Mouse (Mus musculus): ENCODE data around the gene Rassf8. TPM values are rescaled to one million over a fixed set of nuclear protein-coding genes. Genes with fewer than 3 reads are reported as not detected.
A peak's percentile ranks its signal among the peaks of the same experiment; 100 is the strongest.

The Rassf8 gene
- polyA plus RNA-seq, 1 experiment from 2014 or later, result 5.3 TPM

DNA sequence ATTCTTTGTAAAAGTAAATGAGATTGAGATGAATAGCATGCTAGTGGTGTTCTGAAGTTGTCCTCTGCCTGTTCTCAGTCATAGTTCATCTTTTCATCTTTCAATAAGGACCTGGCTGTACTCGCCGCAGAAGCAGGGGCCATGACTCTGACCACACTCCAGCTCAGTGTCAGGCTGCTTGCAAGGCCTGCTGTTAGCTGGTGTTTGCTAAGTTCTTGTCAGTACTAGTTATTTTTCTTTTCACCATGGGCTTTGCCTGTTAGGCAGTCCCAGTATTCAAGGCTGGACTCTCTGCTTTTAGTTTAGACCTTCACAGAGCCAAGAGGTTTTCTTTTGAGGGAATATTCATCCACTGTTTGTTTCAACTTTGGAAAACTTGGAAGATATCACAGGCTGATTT is 40.8 kb downstream of the Rassf8 start:
- Histone ChIP-seq H3K9ac (replicated peaks) (no peak overlapping the region), H3K4me3 (replicated peaks) (no peak overlapping the region), H3K36me3 (no peaks in the 10 kb centered on the region), H3K4me2 (no peak overlapping the region), H3K27ac (replicated peaks) (no peak overlapping the region), H3K4me1 (no peaks in the 10 kb centered on the region), H3K9me3 (replicated peaks) (no peaks in the 10 kb centered on the region), H3K27me3 (replicated peaks) (no peaks in the 10 kb centered on the region)
- 95% methylated on average over 2 of the region's 2 CpGs for WGBS
- no peak for ATAC-seq (ENCODE audit: low FRiP score)

DNA sequence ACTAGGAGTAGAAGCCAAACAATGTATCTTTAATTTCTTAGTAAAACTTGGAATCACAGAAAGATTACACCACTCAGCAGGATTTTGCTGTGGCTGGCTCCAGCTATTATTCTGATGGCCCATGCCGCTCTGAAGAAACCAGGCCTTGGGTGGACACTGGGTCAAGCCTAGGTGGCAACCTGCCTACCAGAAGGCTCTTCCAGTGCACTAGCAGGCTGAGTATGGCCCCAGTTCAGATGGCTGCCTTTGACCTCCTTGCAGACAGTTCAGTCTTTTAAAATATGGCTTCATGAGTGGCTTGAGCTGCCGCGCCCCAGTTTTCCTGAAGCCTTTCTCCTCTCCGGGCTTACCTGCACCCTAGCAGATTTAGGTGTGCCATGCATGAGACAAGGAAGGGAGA is 43.2 kb downstream of the Rassf8 start:
- 98% methylated on average over 4 of the region's 4 CpGs for WGBS
- no peak overlapping the region for H3K4me3 ChIP-seq (replicated peaks)
- H3K4me1 ChIP-seq, result peaks cover 5% of the 10 kb centered on the region; the same call in 1 of the 2 replicates

DNA sequence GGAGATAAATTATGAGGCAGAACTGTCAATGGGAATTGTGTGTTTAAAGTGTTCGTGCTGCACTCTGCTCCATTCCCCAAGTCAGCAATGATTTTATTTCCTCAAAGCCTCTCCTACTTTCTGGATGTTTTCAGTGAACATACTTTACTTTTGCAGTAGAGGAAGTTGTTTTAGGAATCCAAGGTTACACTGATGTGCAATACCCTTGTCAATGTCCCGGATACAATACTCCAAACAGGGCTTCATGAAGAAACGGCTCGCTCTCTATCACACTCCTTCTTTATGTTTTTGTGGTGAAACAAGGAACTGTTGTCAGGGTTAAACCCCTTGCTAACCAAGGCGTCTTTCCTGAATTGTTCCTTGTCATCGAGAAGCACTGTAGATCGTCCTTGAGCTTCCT is 45.8 kb downstream of the Rassf8 start:
- no peak overlapping the region for H3K4me2 ChIP-seq
- no peaks in the 10 kb centered on the region for H3K9me3 ChIP-seq (replicated peaks)
- no peaks in the 10 kb centered on the region for H3K36me3 ChIP-seq
- no peaks in the 10 kb centered on the region for H3K27me3 ChIP-seq (replicated peaks)
- H3K9ac ChIP-seq (replicated peaks), result no peak overlapping the region
- no peak overlapping the region for H3K27ac ChIP-seq (replicated peaks)
- peaks cover 8% of the 10 kb centered on the region for H3K4me1 ChIP-seq
- H3K4me3 ChIP-seq (replicated peaks), result no peak overlapping the region
- ATAC-seq (ENCODE audit: low FRiP score), result no peak
- 67% methylated on average over 7 of the region's 7 CpGs for WGBS

More for the DNA sequence above, 43.2 kb downstream of the Rassf8 start:
- no peak overlapping the region for H3K4me2 ChIP-seq
- no peaks in the 10 kb centered on the region for H3K9me3 ChIP-seq (replicated peaks)
- no peaks in the 10 kb centered on the region for H3K36me3 ChIP-seq
- no peak for ATAC-seq (ENCODE audit: low FRiP score)
- H3K9ac ChIP-seq (replicated peaks), result no peak overlapping the region
- no peaks in the 10 kb centered on the region for H3K27me3 ChIP-seq (replicated peaks)
- H3K27ac ChIP-seq (replicated peaks), result no peak overlapping the region

GRCm38 (mm10) chr6:145793109-145793593 is 46.6 kb downstream of the Rassf8 start:
- no peaks in the 10 kb centered on the region for H3K27me3 ChIP-seq (replicated peaks)
- no peak overlapping the region for H3K9ac ChIP-seq (replicated peaks)
- peaks cover 8% of the 10 kb centered on the region for H3K4me1 ChIP-seq
- no peak for ATAC-seq (ENCODE audit: low FRiP score)
- 21% methylated on average over 4 of the region's 4 CpGs for WGBS
- no peak overlapping the region for H3K4me2 ChIP-seq
- H3K9me3 ChIP-seq (replicated peaks), result no peaks in the 10 kb centered on the region
- no peak overlapping the region for H3K4me3 ChIP-seq (replicated peaks)
- no peak overlapping the region for H3K27ac ChIP-seq (replicated peaks)
- no peaks in the 10 kb centered on the region for H3K36me3 ChIP-seq

DNA sequence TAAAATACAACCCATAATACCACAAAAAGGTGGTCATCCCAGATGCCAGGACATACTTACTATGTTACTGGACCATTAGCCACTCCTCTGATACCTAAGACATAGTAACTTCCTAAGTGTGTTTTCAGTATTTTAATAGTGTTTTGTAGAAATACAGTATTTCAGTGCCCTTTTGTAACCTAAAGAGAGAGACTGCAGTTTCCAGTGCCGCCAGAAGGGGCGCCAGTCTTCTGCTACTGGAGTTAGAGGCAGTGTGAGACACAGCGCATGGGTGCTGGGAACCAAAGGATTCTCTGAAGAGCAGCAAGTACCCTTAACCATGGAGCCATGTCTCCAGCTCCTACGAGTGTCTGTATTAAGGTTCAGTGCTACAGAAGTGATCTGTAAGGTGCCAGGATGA is 48.1 kb downstream of the Rassf8 start:
- H3K4me2 ChIP-seq, result no peak overlapping the region
- ATAC-seq (ENCODE audit: low FRiP score), result no peak
- WGBS, result 61% methylated on average over 4 of the region's 4 CpGs
- H3K4me1 ChIP-seq, result peaks cover 8% of the 10 kb centered on the region
- no peaks in the 10 kb centered on the region for H3K27me3 ChIP-seq (replicated peaks)
- no peaks in the 10 kb centered on the region for H3K36me3 ChIP-seq
- H3K9ac ChIP-seq (replicated peaks), result no peak overlapping the region
- no peak overlapping the region for H3K27ac ChIP-seq (replicated peaks)
- no peaks in the 10 kb centered on the region for H3K9me3 ChIP-seq (replicated peaks)
- H3K4me3 ChIP-seq (replicated peaks), result no peak overlapping the region

DNA sequence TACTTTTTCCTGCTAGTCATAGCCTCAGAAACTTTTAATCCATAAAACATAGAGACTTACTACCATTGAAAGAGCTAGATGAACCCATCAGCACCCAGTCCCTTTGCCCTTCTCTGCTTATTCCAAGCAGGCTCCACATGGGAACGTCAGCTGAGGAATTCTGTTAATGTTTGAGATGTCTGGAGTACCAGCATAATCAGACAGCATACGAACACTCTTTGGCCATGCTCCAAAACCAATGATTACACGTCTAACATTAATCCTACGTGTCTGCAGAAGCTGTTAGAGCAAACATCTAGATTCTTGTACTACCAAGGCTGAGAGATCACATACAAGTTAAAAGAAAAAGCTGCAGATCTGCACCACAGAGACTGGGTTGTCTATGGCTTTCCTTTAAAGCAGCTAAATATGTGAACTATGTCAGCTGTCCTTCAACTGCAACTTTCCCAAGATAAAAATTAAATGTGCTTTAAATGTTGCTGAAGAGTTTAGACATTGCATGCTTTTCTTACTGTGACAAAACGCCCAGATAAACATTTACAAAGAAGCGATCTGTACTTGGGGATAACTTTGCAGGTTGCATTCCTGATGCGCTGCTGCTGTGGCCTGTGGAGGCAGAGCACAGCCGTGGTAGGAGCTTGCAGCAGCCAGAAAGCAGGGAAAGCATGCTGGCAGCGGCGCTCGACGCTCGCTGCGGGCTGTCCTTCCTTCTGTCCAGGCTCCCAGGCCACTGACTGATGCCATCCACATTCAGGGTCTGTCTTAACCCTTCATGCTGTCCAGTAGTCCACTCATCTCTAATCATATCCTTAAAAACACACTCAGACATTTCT is 49.9 kb downstream of the Rassf8 start:
- Histone ChIP-seq H3K9me3 (replicated peaks) (no peaks in the 10 kb centered on the region), H3K4me1 (peaks cover 12% of the 10 kb centered on the region), H3K27me3 (replicated peaks) (no peaks in the 10 kb centered on the region), H3K9ac (replicated peaks) (no peak overlapping the region), H3K4me3 (replicated peaks) (no peak overlapping the region), H3K36me3 (no peaks in the 10 kb centered on the region), H3K27ac (replicated peaks) (peak overlapping the region; percentile 46; the same call in 1 of the 2 replicates), H3K4me2 (no peak overlapping the region)
- WGBS, result 60% methylated on average over 14 of the region's 14 CpGs
- ATAC-seq (ENCODE audit: low FRiP score), result no peak

DNA sequence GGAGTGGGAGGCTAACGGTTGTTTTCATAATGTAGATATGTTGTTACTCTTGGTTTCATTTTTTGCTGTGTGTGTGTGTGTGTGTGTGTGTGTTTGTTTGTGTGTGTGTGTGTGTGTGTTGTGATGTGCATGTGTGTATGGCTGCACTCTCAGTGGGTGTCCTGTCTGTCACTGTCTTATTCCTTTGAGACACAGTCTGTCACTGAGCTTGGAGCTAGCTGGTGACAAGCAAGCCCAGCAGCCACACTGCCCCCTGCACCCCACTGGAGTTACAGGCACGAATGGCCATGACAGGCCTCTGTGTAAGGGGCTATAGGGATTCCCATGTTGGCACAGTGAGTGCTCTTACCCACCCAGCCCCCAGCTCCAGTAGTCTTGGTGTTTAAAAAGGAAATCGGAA is 51.1 kb downstream of the Rassf8 start:
- Histone ChIP-seq H3K27me3 (replicated peaks) (no peaks in the 10 kb centered on the region), H3K9ac (replicated peaks) (no peak overlapping the region), H3K4me1 (peaks cover 10% of the 10 kb centered on the region), H3K27ac (replicated peaks) (no peak overlapping the region), H3K4me3 (replicated peaks) (no peak overlapping the region), H3K36me3 (no peaks in the 10 kb centered on the region), H3K9me3 (replicated peaks) (no peaks in the 10 kb centered on the region), H3K4me2 (no peak overlapping the region)
- ATAC-seq (ENCODE audit: low FRiP score), result no peak
- 62% methylated on average over 3 of the region's 3 CpGs for WGBS

- H3K4me2 ChIP-seq, result no peak overlapping the region
- H3K9ac ChIP-seq (replicated peaks), result no peak overlapping the region
- no peaks in the 10 kb centered on the region for H3K9me3 ChIP-seq (replicated peaks)
- H3K36me3 ChIP-seq, result no peaks in the 10 kb centered on the region
- H3K27ac ChIP-seq (replicated peaks), result no peak overlapping the region
- H3K27me3 ChIP-seq (replicated peaks), result no peaks in the 10 kb centered on the region
- no peak overlapping the region for H3K4me3 ChIP-seq (replicated peaks)
- ATAC-seq (ENCODE audit: low FRiP score), result no peak
- H3K4me1 ChIP-seq, result peaks cover 3% of the 10 kb centered on the region; the same call in 1 of the 2 replicates
- WGBS, result 87% methylated on average over 3 of the region's 3 CpGs
Measured at GRCm38 (mm10) chr6:145801796-145802488, 55.4 kb downstream of the Rassf8 start.

GRCm38 (mm10) chr6:145802881-145803280 is 56.3 kb downstream of the Rassf8 start:
- Histone ChIP-seq H3K4me2 (no peak overlapping the region), H3K27me3 (replicated peaks) (no peaks in the 10 kb centered on the region), H3K9ac (replicated peaks) (no peak overlapping the region), H3K9me3 (replicated peaks) (no peaks in the 10 kb centered on the region), H3K4me3 (replicated peaks) (no peak overlapping the region), H3K36me3 (no peaks in the 10 kb centered on the region), H3K27ac (replicated peaks) (no peak overlapping the region), H3K4me1 (peaks cover 3% of the 10 kb centered on the region; the same call in 1 of the 2 replicates)
- WGBS, result 90% methylated on average over 8 of the region's 8 CpGs
- ATAC-seq (ENCODE audit: low FRiP score), result no peak

DNA sequence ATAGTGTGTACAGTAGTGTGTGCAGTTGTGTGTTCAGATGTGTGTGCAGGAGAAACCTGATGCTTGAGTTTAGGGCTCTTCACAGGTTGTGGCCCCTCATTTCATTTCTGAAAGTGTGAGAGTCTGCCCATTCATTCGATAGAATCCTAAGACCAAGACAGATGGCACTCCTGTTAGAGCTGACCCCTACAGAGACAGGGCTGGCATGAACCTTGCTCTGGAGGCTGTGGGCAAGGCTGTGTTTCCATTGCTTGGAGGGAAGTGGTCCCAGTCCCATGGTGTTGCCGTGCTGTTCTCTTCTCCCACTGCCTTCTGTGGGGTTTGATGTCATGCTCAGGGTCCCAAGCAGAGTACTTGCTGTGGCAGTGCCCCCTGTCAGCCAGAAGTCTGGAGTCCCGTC is 57.7 kb downstream of the Rassf8 start:
- no peak overlapping the region for H3K9ac ChIP-seq (replicated peaks)
- no peak overlapping the region for H3K27ac ChIP-seq (replicated peaks)
- H3K4me2 ChIP-seq, result no peak overlapping the region
- H3K27me3 ChIP-seq (replicated peaks), result no peaks in the 10 kb centered on the region
- peaks cover 3% of the 10 kb centered on the region; the same call in 1 of the 2 replicates for H3K4me1 ChIP-seq
- ATAC-seq (ENCODE audit: low FRiP score), result no peak
- H3K36me3 ChIP-seq, result no peaks in the 10 kb centered on the region
- 65% methylated on average over 3 of the region's 3 CpGs for WGBS
- H3K9me3 ChIP-seq (replicated peaks), result no peaks in the 10 kb centered on the region
- H3K4me3 ChIP-seq (replicated peaks), result no peak overlapping the region

DNA sequence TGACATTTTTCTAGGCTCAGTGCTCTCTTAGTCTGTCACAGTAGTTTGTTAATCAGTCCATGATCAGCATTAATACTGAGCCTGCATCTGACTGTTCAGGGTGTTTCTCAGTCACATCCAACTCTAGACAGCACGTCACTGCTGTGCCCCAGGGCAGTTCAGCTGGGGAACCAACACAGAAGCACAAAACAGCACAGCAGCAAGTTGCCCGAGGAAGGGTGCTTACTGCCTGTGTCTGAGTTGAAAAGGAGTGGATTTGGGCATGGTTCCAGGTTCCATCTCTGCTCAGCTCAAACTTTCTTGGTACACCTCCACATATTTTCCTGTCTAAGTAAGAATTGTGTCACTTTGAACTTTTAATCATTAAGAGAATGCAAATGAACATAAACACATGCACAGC is 60.2 kb downstream of the Rassf8 start:
- H3K4me3 ChIP-seq (replicated peaks), result no peak overlapping the region
- no peaks in the 10 kb centered on the region; the same call in 1 of the 2 replicates for H3K4me1 ChIP-seq
- H3K9ac ChIP-seq (replicated peaks), result no peak overlapping the region
- H3K9me3 ChIP-seq (replicated peaks), result no peaks in the 10 kb centered on the region
- no peak overlapping the region for H3K4me2 ChIP-seq
- H3K27ac ChIP-seq (replicated peaks), result no peak overlapping the region
- no peaks in the 10 kb centered on the region for H3K27me3 ChIP-seq (replicated peaks)
- WGBS, result 41% methylated on average over 2 of the region's 2 CpGs
- H3K36me3 ChIP-seq, result no peaks in the 10 kb centered on the region
- no peak for ATAC-seq (ENCODE audit: low FRiP score)

DNA sequence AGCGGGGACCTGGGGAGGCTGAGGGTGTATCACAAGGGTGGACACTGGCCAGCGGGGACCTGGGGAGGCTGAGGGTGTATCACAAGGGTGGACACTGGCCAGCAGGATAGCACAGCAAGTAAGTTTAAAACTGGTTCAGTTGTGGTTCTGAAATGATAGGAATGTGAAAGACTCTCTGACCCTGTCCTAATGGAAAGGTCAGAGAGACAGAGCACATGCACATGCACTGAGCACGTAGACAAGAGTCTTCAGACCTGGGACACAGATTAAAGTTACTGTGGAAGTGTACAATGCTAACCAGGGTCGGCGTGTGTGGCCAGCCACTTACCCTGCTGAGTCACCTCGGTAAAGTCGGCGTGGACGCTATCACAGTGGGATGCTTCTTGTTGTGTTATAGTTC is 61.4 kb downstream of the Rassf8 start:
- no peak overlapping the region for H3K27ac ChIP-seq (replicated peaks)
- H3K9me3 ChIP-seq (replicated peaks), result no peaks in the 10 kb centered on the region
- no peak overlapping the region for H3K4me3 ChIP-seq (replicated peaks)
- no peak overlapping the region for H3K4me2 ChIP-seq
- no peaks in the 10 kb centered on the region for H3K36me3 ChIP-seq
- H3K9ac ChIP-seq (replicated peaks), result no peak overlapping the region
- no peaks in the 10 kb centered on the region for H3K27me3 ChIP-seq (replicated peaks)
- no peak for ATAC-seq (ENCODE audit: low FRiP score)
- no peaks in the 10 kb centered on the region; the same call in 1 of the 2 replicates for H3K4me1 ChIP-seq
- WGBS, result 92% methylated on average over 9 of the region's 9 CpGs

Measured in neural tube, embryonic 15.5 days (tissue).